Mouse (Mus musculus): ENCODE data around the gene Plekhf1.

Plekhf1 gene

DNA sequence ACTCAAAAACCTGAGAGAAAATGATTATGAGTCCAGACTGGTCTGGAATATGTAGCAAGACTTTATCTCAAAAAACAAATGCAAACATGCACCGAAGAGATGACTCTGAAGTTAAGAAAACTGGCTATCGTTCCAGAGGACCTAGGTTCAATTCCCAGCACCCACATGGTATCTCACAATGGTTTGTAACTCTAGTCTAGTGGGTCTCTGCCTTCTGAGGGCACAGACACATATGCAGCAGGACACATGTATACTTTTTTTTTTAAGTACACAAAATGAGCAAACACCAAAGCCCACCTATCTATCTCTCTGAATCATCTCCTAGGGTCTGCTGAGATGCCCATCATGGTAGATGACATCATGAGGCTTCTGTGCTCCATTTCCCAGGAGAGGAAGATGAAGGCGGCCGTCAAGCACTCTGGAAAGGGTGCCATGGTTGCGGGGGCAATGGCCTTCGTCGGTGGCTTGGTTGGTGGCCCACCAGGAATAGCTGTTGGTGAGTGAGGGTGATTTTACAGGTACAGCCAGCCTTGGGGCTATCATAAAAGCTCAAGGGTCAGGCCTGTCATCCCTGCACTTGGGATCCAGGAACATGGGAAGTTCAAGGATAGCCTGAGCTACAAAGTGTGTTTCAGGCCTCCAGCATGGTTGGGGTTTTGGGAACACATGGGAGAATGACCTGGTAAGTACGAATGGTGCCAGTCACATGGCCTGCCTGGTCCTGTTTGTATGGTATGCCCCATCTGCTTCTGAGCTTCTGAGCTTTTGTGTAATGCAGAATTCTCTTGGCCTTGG is 39.3 kb downstream of the Plekhf1 start:
- DNase-seq (ENCODE audit: low read depth) = no peak

DNA sequence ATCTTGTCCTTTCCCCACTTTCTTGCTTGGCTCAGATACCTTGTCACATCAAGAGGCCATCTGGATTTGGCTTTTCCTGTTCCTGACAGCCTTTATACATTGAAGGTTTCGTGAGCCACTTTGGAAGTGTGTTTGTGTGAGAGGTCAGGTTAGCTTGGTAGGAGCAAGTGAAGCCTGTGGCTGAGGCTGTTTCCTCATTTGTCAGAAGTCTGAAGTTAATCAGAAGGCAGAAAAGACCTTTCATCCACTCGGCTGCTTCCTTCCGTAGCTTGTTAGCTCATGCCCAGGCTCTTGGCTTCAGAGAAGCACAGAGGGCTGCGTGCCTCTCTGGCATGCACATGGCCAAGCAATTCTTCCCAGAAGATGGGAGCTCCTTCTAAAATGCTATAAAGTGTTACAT is 40.0 kb downstream of the Plekhf1 start:
- peak; percentile 71 for DNase-seq (ENCODE audit: low read depth)

DNA sequence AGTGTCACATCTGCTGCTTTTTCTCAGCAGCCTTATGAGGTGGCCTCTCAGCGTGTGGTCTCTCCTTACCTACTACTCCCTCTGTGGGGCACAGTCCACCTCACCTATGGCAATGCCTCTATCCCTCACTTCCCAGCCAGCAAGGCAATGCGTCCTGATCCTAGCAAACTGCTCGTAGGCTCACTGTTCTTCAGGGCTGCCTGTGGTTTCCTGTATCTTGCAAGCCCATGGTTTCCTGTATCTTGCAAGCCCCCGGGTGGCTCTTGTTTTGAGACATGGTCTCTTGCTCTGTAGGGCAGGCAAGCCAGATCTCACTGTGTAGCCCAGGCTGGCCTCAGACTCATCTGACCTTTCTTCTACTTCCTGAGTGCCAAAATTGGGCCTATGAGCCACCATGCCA is 41.0 kb downstream of the Plekhf1 start:
- DNase-seq (ENCODE audit: low read depth) = peak; percentile 53

DNA sequence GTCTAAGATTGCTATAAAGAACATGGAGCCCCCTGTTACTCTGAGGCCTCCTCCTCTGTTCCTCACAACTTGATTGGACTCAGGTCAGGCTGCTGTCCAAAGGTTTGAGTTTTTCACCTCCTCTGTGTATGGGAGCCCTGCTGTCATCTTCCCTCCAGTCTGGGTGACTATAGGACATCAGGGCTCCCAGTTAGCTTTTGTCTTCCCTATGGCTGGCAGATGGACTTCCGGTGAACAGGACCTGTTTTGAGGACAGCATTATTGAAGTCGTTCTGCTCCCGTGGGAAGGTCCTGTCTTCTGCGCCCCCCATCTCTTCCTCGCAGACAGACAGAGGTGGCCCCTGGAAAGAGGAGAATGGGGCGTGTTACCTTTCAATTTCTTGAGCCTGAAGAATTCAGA is 43.0 kb downstream of the Plekhf1 start:
- DNase-seq (ENCODE audit: low read depth) = no peak

DNA sequence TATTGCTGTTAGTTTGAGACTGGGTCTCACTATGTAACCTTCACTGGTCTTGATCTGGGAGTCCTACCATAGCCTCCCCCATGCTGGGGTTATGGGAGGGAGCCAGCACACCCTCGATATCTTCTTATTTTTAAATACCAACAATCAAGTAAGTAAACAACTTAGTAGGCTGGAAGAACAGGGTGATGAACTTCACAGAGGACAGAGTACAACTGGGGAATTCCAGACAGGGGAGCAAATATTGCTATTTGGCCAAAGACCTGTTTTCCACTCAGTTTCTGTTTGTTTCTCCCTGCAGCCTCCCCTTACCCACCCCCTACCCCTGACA is 43.4 kb downstream of the Plekhf1 start:
- DNase-seq (ENCODE audit: low read depth) = no peak

DNA sequence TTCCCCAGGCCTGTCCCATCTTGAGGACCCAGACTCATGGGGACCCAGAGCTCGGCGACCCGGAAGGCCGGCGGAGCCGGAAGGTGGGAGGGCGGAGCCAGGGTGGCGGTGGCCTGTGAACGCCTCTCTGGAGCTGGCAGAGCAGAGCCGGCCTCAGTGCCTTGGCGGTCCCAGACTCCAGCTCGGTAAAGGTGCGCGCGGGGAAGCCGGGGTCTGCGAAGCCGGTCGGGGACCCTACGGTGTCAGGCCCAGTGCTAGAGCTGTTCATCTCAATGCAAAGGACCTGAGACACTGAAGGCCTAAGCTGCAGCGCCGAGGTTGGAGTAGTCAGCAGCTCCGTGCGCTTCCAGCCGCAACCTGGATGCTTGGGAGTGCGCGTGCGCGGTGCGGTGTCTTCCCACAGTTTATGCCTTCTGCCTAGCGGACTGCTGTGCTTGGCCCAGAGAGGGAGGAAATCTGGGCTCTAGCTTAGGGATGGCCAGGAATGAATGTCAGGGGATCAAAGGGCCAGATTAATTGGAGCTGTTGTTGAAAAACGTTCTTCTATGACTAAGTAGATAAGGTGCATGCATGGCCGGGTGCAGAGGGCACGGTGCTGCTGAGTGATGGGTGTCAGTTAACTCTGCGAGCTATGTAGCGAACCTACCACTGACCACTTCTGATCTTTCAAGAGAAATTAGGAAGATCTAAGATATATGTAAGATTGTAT is 44.0 kb downstream of the Plekhf1 start:
- peak; percentile 69 for DNase-seq (ENCODE audit: low read depth)

DNA sequence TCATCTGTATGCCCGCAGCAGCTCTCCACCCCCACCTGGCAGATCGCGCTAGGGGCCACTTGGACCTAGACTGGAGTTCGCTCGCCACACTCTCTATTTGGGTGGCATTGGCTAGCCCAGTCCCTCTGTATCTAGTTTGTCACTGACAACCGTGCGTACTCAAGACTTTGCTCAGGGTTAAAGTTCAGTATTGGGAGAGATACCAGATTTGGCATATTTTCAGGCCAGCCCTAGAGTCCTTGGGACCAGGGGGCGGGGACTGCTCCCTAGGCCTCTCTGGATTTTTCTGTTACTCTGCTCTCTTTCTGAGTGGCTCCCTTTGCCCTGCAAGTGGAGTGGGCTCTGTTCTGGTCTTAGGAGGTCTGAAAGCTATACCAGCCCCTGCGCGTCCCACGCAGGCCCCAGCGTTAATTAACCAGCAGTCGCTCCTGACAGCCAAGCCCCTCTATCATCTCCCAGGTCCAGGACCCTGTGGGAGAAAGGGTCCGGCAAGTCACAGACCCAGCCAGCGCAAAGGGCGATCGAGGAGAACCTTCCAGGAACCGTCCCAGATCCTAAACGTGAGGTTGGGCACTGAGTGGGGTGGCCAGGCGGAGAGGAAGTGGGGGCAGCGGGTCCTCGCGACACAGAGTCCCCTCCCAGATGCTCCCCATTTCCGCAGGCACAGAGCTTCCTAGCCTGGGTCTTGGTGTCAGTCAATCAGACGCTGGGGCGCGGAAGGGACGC is 44.7 kb downstream of the Plekhf1 start, which contains the start of gene 1600014C10Rik:
TSS of gene 1600014C10Rik (plus strand) at position 256 of the 726 bp plus-strand sequence.
- no peak for DNase-seq (ENCODE audit: low read depth)

DNA sequence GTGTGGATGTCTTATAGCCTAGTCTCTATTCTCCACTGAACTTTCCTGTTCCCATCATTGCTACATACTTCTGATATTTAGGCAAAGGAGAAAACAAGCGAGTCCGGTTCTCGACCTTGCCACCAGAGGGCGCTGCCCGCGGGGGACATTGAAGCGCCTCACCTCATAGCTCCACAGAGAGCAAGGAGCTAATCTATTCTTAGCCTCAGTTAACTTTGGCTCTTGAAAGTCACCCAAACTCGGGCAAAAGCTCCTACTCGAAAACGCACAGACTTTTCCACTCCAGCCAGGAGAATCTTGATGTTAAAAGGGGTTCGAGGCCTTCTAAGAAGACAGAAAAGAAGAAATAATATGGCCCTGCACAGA is 45.2 kb downstream of the Plekhf1 start:
- peak; percentile 79 for DNase-seq (ENCODE audit: low read depth)

DNA sequence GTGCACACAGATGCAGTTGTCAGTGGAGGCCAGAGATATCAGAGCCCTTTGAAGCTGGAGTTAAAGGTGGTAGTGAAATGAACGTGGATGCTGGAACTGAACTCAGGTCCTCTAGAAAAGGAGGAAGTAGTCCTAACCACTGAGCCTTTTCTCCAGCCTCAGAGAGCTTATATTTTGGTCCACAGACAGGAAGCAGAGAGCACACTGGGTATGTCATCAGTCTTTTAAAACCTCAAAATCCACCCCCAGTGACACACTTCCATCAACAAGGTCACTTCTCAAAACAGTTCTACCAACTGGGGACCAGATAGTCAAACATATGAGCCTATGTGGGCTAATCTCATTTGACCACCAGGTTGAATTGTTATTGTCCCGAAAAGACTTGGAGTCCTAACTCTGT is 46.5 kb downstream of the Plekhf1 start:
- DNase-seq (ENCODE audit: low read depth) = no peak

DNA sequence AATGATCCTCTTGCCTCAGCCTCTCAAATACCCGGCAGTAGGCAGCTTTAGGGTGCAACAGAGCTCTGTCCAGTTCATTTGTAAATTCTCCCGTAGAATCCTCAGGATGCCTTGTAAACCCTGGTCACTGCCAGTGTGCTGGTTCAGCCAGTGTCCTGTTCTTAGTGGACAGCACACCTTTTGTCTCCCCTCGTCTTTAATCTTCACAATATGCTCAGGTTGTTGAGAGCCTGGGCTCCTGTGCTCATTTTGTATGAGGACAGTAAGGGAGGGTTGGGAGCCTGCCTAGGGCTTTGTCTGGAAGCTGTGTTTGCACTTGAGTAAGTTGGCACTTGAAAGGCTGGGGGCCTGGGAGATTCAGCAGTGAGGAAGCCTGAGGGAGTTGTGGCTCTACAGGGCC is 47.9 kb downstream of the Plekhf1 start:
- no peak for DNase-seq (ENCODE audit: low read depth)

DNA sequence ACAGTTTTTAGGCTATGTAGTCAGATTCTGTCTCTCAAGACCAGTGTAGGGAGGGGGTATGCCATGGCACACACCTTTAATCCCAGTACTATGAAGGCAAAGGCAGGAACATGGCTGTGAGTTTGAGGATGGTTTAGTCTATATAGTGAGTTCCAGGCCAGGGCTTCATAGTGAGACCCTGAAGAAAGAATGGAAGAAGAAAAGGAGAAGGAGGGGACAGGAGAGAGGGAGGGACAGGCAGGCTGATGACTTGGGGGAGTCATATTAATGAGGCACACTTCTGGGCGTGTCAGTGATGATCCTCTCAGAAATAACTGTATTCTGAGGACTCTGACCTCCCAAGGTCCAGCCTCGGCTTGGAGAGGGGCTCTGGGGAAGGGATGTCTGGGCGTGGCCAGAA is 51.8 kb downstream of the Plekhf1 start:
- DNase-seq (ENCODE audit: low read depth) = no peak

DNA sequence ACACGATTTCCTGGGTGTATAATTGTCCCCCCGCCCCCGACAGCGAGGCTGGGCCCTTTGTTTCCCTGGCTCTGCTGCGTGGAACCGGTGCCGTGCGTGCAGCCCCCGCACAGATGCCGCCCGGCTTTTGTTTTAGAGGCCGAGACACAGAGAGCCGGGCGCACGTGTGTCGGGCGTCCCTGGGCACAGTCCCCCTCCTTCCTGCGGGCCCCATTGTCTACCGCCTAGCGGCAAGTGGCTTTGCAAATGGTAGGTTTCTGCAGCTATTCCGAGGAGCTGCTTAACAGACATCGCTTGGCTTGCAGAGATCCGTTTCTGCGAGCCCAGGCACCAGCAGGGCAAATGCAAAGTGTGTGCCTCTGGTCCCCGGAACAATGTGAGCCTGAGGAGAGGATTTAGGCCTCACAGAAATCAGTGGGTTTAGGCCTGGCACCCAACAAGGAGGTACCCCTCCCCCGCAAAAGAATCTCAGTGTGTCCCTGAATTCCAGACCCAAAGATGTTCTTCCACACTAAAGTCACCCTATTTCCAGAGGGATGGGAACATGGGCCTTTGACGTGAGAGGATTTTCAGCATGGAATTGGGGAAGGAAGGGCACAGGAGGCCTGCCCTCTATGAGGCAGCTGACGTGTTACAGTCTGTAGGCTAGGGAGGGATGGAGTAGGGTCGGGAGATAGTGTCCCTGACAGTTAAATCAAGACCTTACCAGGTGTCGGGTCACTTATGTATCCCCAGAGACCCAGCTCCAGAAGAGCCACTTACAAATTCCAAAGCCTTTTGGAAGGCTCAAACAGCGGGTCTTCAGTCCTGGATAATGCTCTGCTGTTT is 53.3 kb downstream of the Plekhf1 start:
- no peak for DNase-seq (ENCODE audit: low read depth)

DNA sequence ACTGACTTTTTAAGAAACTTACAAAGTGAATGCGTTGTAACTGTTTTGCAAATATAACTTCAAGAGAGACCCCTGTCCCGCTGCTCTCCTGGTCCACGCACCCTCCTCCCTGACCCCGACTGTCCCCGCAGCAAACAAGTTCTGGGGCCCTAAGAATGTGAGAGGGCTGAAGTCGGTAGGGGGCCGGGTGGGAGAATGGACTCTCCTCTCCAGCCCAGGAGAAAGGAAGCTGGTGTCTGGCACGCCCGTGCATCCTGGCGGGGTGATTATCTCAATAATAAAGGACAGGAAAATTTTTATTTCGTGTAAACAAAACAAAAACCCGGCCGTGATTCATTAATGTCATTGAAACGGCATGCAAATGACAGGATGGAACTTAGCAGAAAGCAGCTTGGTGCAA is 53.9 kb downstream of the Plekhf1 start:
- DNase-seq (ENCODE audit: low read depth) = no peak

DNA sequence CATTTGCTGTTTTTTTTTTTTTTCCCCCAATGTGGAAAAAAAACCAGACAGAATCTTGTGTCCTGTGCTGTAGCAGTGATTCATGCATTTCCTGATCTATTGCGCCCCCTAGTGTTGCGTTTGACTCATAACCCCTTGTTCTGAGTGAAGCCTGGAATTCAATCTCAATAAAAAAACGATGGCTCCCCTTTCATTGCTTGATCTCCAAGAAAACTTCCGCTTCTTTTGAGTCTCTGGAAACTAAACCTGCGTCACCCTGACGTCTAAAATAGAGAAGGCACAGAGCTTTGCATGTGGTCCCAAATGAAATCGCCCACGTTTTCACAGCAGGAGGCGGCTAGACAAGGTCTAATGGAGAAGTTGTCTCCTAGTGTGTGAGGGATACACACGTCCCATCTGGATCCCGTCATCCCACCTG is 60.1 kb downstream of the Plekhf1 start:
- no peak for DNase-seq (ENCODE audit: low read depth)
